Mouse (Mus musculus): ENCODE measurements around the gene Btbd9. TPM values are rescaled to one million over a fixed set of nuclear protein-coding genes. Genes with fewer than 3 reads are reported as not detected.
A peak's percentile ranks its signal among the peaks of the same experiment; 100 is the strongest.

The Btbd9 gene
- total and polyA plus RNA-seq, 2 experiments, result 12.7 to 12.8 TPM

DNA sequence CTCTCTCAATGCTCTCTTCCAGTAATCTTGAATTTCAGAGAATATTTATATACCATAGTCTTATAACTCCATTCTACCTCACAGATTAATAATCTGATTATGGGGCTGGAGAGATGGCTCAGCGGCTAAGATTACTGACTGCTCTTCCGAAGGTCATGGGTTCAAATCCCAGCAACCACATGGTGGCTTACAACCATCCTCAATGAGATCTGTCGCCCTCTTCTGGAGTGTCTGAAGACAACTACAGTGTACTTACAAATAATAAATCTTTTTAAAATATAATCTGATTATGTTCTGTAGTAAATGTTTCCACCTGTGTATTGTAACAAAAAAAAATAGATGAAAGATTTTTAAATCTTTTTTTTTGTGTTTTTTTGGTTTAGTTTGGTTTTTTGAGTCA lies 6.0 kb upstream of the Btbd9 start:
- Histone ChIP-seq H3K4me3 (ENCODE audit: insufficient read depth, low read depth, low read length) (no peak overlapping the region), H3K9ac (ENCODE audit: low read depth, low read length) (no peak overlapping the region), H3K27ac (replicated peaks; ENCODE audit: insufficient read depth, low read depth, low read length) (no peak overlapping the region), H3K27me3 (ENCODE audit: control insufficient read depth, insufficient read depth, low read length) (no peaks in the 10 kb centered on the region), H3K36me3 (ENCODE audit: control insufficient read depth, insufficient read depth, low read length) (no peaks in the 10 kb centered on the region), H3K4me1 (ENCODE audit: control insufficient read depth, insufficient read depth, low read length) (no peaks in the 10 kb centered on the region), H3K79me2 (ENCODE audit: control insufficient read depth, insufficient read depth, low read length) (no peaks in the 10 kb centered on the region)
- WGBS, result 87% methylated on average over 3 of the region's 3 CpGs
- no peak for TF ChIP-seq CTCF (IDR thresholded peaks at IDR 0.05; ENCODE audit: low read depth, low read length)
- no peak for TF ChIP-seq POLR2A (IDR thresholded peaks at IDR 0.05; ENCODE audit: extremely low read depth, insufficient read depth, low read length)
- DNase-seq (ENCODE audit: extremely low read depth, low read depth, low spot score), result no peak

DNA sequence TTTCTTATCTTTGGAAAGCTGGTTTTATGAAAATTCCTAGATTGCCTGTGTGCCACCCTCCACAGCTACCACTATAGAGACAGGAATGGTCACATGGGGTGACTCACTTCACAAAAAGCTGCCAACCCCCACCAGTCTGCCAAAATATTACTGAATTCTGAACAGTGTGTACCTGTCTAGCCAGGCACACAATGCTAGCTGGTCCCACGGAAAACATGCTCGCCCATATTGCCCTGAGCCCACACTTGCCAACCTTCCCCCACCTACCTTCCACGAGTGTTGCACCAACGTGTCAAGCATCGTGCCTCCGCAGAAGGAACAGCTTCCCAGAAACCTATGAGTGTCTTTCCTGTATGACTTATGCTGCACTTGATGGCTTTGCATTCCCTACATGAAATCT lies 4.9 kb upstream of the Btbd9 start:
- H3K36me3 ChIP-seq (ENCODE audit: control insufficient read depth, insufficient read depth, low read length), result no peaks in the 10 kb centered on the region
- H3K79me2 ChIP-seq (ENCODE audit: control insufficient read depth, insufficient read depth, low read length), result no peaks in the 10 kb centered on the region
- WGBS, result 85% methylated on average over 6 of the region's 6 CpGs
- H3K4me1 ChIP-seq (ENCODE audit: control insufficient read depth, insufficient read depth, low read length), result peaks cover 3% of the 10 kb centered on the region
- H3K4me3 ChIP-seq (ENCODE audit: insufficient read depth, low read depth, low read length), result no peak overlapping the region
- H3K9ac ChIP-seq (ENCODE audit: low read depth, low read length), result no peak overlapping the region
- no peak for DNase-seq (ENCODE audit: extremely low read depth, low read depth, low spot score)
- H3K27ac ChIP-seq (replicated peaks; ENCODE audit: insufficient read depth, low read depth, low read length), result no peak overlapping the region
- no peak for TF ChIP-seq POLR2A (IDR thresholded peaks at IDR 0.05; ENCODE audit: extremely low read depth, insufficient read depth, low read length)
- no peak for TF ChIP-seq CTCF (IDR thresholded peaks at IDR 0.05; ENCODE audit: low read depth, low read length)
- H3K27me3 ChIP-seq (ENCODE audit: control insufficient read depth, insufficient read depth, low read length), result no peaks in the 10 kb centered on the region

DNA sequence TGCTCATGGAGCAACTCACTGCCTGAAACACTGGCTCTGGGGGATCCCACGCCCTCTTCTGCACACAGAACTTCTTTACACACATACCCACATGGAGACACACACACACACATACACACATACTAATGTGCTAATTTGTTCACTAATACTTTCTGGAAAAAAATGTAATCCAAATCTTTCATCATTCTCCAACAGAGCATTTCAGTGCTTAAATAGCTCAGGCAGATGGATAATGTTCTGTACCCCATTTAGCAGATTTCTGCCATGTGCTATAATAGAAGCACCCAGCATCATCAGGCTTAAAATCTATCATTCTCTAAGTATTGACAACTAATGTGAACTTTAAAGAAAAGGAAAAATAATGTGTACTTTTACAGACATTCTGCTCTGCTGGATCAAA lies 4.5 kb upstream of the Btbd9 start:
- Histone ChIP-seq H3K36me3 (ENCODE audit: control insufficient read depth, insufficient read depth, low read length) (no peaks in the 10 kb centered on the region), H3K4me1 (ENCODE audit: control insufficient read depth, insufficient read depth, low read length) (peaks cover 3% of the 10 kb centered on the region), H3K79me2 (ENCODE audit: control insufficient read depth, insufficient read depth, low read length) (no peaks in the 10 kb centered on the region), H3K27ac (replicated peaks; ENCODE audit: insufficient read depth, low read depth, low read length) (no peak overlapping the region), H3K27me3 (ENCODE audit: control insufficient read depth, insufficient read depth, low read length) (no peaks in the 10 kb centered on the region), H3K4me3 (ENCODE audit: insufficient read depth, low read depth, low read length) (no peak overlapping the region), H3K9ac (ENCODE audit: low read depth, low read length) (no peak overlapping the region)
- no peak for TF ChIP-seq POLR2A (IDR thresholded peaks at IDR 0.05; ENCODE audit: extremely low read depth, insufficient read depth, low read length)
- TF ChIP-seq CTCF (IDR thresholded peaks at IDR 0.05; ENCODE audit: low read depth, low read length), result no peak
- no peak for DNase-seq (ENCODE audit: extremely low read depth, low read depth, low spot score)
- 84% methylated on average over 1 of the region's 1 CpGs for WGBS

DNA sequence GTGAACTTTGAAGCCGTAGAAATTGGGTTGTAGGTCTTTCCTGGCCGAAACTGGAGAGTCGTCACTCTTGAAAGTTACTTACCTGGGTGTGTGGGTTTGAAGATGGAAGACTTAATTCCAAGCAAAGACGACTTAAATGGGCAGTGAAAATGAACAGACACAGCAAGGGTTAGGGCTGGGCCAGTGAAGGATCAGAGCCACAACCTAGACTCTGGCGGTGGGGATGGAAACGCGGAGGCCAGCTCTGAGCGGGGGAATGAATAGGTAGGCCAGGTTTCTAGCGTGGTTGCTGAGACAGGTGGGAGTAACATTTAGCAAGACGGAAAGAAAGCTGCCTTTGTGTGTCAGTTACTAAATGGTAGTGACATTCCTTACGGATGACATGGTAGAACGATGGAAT lies 658 bp upstream of the Btbd9 start:
- H3K36me3 ChIP-seq (ENCODE audit: control insufficient read depth, insufficient read depth, low read length), result no peaks in the 10 kb centered on the region
- peak overlapping the region; percentile 92 for H3K4me3 ChIP-seq (ENCODE audit: insufficient read depth, low read depth, low read length)
- 49% methylated on average over 12 of the region's 12 CpGs for WGBS
- DNase-seq (ENCODE audit: extremely low read depth, low read depth, low spot score), result no peak
- peaks cover 5% of the 10 kb centered on the region for H3K4me1 ChIP-seq (ENCODE audit: control insufficient read depth, insufficient read depth, low read length)
- H3K27me3 ChIP-seq (ENCODE audit: control insufficient read depth, insufficient read depth, low read length), result no peaks in the 10 kb centered on the region
- H3K9ac ChIP-seq (ENCODE audit: low read depth, low read length), result peak overlapping the region; percentile 91; the same call in 1 of the 2 replicates
- no peak for TF ChIP-seq CTCF (IDR thresholded peaks at IDR 0.05; ENCODE audit: low read depth, low read length)
- no peak for TF ChIP-seq POLR2A (IDR thresholded peaks at IDR 0.05; ENCODE audit: extremely low read depth, insufficient read depth, low read length)
- 0 out of 2 replicates have a peak, but pooled peaks cover 3% of the 10 kb centered on the region for H3K79me2 ChIP-seq (ENCODE audit: control insufficient read depth, insufficient read depth, low read length)
- H3K27ac ChIP-seq (replicated peaks; ENCODE audit: insufficient read depth, low read depth, low read length), result no peak overlapping the region

DNA sequence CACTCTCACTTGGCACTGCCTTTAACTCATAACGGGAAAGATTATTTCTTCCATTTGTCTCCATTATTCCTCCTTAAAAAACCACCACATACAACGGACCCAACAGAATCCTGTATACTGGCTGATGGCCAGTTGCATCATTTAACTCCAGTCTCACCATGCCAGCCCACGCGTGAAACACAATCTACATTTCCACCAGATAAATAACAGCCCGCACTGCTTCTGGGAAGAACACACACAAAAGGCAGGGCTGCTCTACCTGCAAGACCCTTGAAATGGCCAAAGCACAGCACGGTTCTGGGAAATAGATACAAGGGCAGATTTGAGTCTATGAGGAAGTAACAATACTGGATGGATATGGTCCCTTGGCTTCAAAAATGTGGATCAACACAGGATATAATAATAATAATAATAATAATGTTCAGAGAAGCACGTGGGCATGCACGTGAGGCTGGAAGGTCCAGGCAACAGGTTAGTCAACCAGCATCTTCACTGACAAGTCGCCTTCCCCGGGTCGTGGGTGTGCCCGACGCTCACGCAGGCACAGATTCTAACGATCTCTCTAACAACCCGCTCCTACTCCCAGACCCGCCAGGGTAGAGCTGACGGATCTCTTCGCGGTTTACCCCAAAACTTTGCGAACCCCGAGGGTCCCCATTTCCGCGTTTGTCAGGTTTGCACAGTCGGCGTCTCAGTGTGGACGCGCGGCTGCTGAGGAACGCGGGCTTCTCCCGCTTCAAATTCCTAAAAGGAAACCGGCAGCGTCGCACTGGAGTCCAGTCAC lies 975 bp downstream of the Btbd9 start:
- Histone ChIP-seq H3K9ac (ENCODE audit: low read depth, low read length) (peak overlapping the region; percentile 82), H3K27me3 (ENCODE audit: control insufficient read depth, insufficient read depth, low read length) (no peaks in the 10 kb centered on the region), H3K79me2 (ENCODE audit: control insufficient read depth, insufficient read depth, low read length) (0 out of 2 replicates have a peak, but pooled peaks cover 6% of the 10 kb centered on the region), H3K4me1 (ENCODE audit: control insufficient read depth, insufficient read depth, low read length) (peaks cover 5% of the 10 kb centered on the region), H3K4me3 (ENCODE audit: insufficient read depth, low read depth, low read length) (peak overlapping the region; percentile 92), H3K27ac (replicated peaks; ENCODE audit: insufficient read depth, low read depth, low read length) (0 out of 2 replicates have a peak overlapping the region, but pooled peaks have one; percentile 13), H3K36me3 (ENCODE audit: control insufficient read depth, insufficient read depth, low read length) (no peaks in the 10 kb centered on the region)
- 2% methylated on average over 35 of the region's 35 CpGs for WGBS
- TF ChIP-seq CTCF (IDR thresholded peaks at IDR 0.05; ENCODE audit: low read depth, low read length) (no peak), POLR2A (IDR thresholded peaks at IDR 0.05; ENCODE audit: extremely low read depth, insufficient read depth, low read length) (no peak)
- DNase-seq (ENCODE audit: extremely low read depth, low read depth, low spot score), result no peak

DNA sequence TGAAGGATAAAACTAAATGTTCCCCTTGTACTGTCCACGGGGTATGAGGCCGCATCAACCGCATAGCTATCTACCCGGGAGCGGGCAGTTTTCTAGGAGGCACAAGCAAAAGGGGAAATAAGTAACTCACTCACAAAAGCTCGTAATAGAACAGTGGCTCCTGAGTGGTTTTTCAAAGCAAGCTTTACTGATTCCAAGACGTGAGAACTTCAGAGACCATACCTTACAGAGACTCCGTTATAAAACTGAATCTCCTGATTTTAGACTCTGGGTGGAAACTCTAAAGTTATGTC lies 1.6 kb downstream of the Btbd9 start:
- DNase-seq (ENCODE audit: extremely low read depth, low read depth, low spot score), result no peak
- Histone ChIP-seq H3K4me1 (ENCODE audit: control insufficient read depth, insufficient read depth, low read length) (peaks cover 7% of the 10 kb centered on the region), H3K79me2 (ENCODE audit: control insufficient read depth, insufficient read depth, low read length) (0 out of 2 replicates have a peak, but pooled peaks cover 6% of the 10 kb centered on the region), H3K9ac (ENCODE audit: low read depth, low read length) (no peak overlapping the region), H3K27me3 (ENCODE audit: control insufficient read depth, insufficient read depth, low read length) (no peaks in the 10 kb centered on the region), H3K27ac (replicated peaks; ENCODE audit: insufficient read depth, low read depth, low read length) (no peak overlapping the region), H3K4me3 (ENCODE audit: insufficient read depth, low read depth, low read length) (no peak overlapping the region), H3K36me3 (ENCODE audit: control insufficient read depth, insufficient read depth, low read length) (no peaks in the 10 kb centered on the region)
- WGBS, result 71% methylated on average over 8 of the region's 8 CpGs
- no peak for TF ChIP-seq POLR2A (IDR thresholded peaks at IDR 0.05; ENCODE audit: extremely low read depth, insufficient read depth, low read length)
- no peak for TF ChIP-seq CTCF (IDR thresholded peaks at IDR 0.05; ENCODE audit: low read depth, low read length)
